Mouse (Mus musculus): ENCODE measurements at regions not wholly inside any gene's neighbourhood (a gene's known extent, or its start where the extent isn't known, plus 50 kb on each side); places are given as distances from the start of the nearest gene placed in this dataset.
A peak's percentile ranks its signal among the peaks of the same experiment; 100 is the strongest.

DNA sequence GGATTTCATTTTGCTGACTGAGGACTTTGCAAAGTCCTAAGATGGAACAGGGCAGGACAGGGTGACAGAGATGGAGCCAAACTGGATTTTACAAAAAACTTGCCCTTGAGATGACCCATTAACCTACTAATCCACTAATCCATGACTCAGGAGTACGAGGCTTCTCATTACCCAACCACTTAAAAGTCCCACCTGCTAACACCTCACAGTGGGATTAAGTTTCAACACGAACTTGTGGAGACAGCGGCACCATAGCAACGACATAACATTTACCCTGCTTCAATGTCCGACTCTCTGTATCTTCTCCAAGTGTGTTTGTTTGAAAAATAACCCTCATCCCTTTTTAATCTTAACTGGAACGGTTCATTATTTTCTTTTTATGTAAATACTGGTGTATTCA is 91.5 kb upstream of the Fam241a start:
- Histone ChIP-seq H3K4me1 (no peaks in the 10 kb centered on the region), H3K4me3 (no peak overlapping the region), H3K27me3 (ENCODE audit: low read depth, poor library complexity, severe bottlenecking) (peaks cover 5% of the 10 kb centered on the region; the same call in 1 of the 2 replicates), H3K36me3 (no peaks in the 10 kb centered on the region), H3K27ac (replicated peaks) (no peak overlapping the region), H3K9me3 (replicated peaks) (no peaks in the 10 kb centered on the region)
- 55% methylated on average over 6 of the region's 6 CpGs for WGBS
- no peak for DNase-seq (ENCODE audit: low spot score)

DNA sequence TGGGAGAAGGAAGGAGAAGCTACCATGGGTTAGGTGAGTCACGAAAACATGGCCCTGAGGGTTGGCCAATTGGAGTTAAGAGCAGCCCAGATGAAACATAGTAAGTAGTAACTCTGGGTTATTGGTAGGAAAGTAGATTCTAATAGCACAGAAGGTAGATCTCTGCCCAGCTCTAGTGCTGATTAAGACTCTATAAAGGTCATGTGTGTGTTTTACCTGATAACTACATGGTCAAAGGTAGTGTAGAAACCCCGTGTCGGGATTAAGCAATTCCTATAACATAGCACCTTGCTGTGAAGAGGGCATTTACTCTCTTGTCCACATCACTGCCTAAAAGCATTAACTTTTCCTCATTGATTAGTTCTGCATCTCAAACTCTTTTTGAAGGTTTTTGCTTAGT is 89.0 kb upstream of the Fam241a start:
- WGBS: 73% methylated on average over 3 of the region's 3 CpGs
- no peak overlapping the region for H3K27ac ChIP-seq (replicated peaks)
- H3K4me3 ChIP-seq: no peak overlapping the region

GRCm38 (mm10) chr3:127977240-127977639 is 81.1 kb upstream of the Fam241a start:
- WGBS: 80% methylated on average over 6 of the region's 6 CpGs

More for the DNA sequence above, 89.0 kb upstream of the Fam241a start:
- no peaks in the 10 kb centered on the region for H3K4me1 ChIP-seq
- H3K9me3 ChIP-seq (replicated peaks): no peaks in the 10 kb centered on the region
- DNase-seq (ENCODE audit: low spot score): no peak
- H3K27me3 ChIP-seq (ENCODE audit: low read depth, poor library complexity, severe bottlenecking): peaks cover 5% of the 10 kb centered on the region; the same call in 1 of the 2 replicates
- H3K36me3 ChIP-seq: no peaks in the 10 kb centered on the region

DNA sequence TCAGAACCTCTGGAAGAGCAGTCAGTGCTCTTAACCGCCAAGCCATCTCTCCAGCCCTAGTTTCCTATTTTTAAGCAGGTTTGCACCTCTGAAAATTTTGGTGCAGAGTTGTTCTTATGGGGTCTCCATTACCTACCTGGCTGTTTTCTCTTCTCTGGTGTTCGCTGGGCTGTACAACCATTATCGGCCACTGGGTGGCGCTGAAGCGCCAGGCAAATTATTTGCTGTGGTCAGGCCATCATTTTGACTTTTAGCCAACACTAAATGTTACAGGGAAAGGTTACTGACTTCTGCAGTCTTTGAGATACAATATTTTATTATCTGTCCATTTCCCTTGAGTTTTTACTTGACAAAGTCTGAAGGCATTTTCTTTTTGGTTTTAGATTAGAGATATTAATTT is 74.8 kb upstream of the Fam241a start:
- DNase-seq (ENCODE audit: low spot score): peak; percentile 70
- Histone ChIP-seq H3K9me3 (replicated peaks) (no peaks in the 10 kb centered on the region), H3K27me3 (ENCODE audit: low read depth, poor library complexity, severe bottlenecking) (no peaks in the 10 kb centered on the region), H3K4me3 (no peak overlapping the region), H3K4me1 (no peaks in the 10 kb centered on the region), H3K27ac (replicated peaks) (no peak overlapping the region), H3K36me3 (no peaks in the 10 kb centered on the region)
- 5% methylated on average over 5 of the region's 5 CpGs for WGBS

More at GRCm38 (mm10) chr3:127977240-127977639, 81.1 kb upstream of the Fam241a start:
- no peak for DNase-seq (ENCODE audit: low spot score)
- H3K27me3 ChIP-seq (ENCODE audit: low read depth, poor library complexity, severe bottlenecking): no peaks in the 10 kb centered on the region
- H3K4me1 ChIP-seq: no peaks in the 10 kb centered on the region
- H3K27ac ChIP-seq (replicated peaks): no peak overlapping the region
- H3K36me3 ChIP-seq: no peaks in the 10 kb centered on the region
- no peaks in the 10 kb centered on the region for H3K9me3 ChIP-seq (replicated peaks)
- no peak overlapping the region for H3K4me3 ChIP-seq

DNA sequence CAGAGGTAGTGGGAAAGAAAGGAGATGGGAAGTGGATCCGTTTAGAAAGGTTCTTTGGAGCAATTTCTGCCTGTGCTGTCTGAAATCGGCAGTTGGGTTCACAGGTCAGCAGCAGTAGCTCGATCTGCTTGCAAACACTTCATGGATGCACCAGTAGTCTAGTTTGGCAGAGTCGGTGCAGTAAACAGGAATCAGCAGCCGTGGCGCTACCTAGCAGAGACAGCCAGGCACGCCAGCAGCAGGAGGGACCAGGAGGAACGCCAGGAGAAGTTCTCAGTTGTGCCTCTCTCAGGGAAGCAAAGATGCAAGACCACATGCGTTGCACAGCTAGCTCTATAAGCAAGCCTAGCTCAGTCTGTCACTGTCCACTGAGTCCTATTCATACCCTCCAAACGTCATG is 71.0 kb upstream of the Fam241a start:
- Histone ChIP-seq H3K4me3 (no peak overlapping the region), H3K27me3 (ENCODE audit: low read depth, poor library complexity, severe bottlenecking) (no peaks in the 10 kb centered on the region), H3K36me3 (no peaks in the 10 kb centered on the region), H3K27ac (replicated peaks) (no peak overlapping the region), H3K4me1 (no peaks in the 10 kb centered on the region), H3K9me3 (replicated peaks) (no peaks in the 10 kb centered on the region)
- no peak for DNase-seq (ENCODE audit: low spot score)
- WGBS: 73% methylated on average over 10 of the region's 10 CpGs

GRCm38 (mm10) chr3:127966214-127966613 is 70.1 kb upstream of the Fam241a start:
- Histone ChIP-seq H3K27ac (replicated peaks) (no peak overlapping the region), H3K27me3 (ENCODE audit: low read depth, poor library complexity, severe bottlenecking) (no peaks in the 10 kb centered on the region), H3K36me3 (no peaks in the 10 kb centered on the region), H3K4me1 (no peaks in the 10 kb centered on the region), H3K4me3 (no peak overlapping the region), H3K9me3 (replicated peaks) (no peaks in the 10 kb centered on the region)
- 90% methylated on average over 4 of the region's 4 CpGs for WGBS
- DNase-seq (ENCODE audit: low spot score): no peak

- Histone ChIP-seq H3K36me3 (no peaks in the 10 kb centered on the region), H3K4me3 (no peak overlapping the region), H3K27ac (replicated peaks) (no peak overlapping the region), H3K27me3 (ENCODE audit: low read depth, poor library complexity, severe bottlenecking) (0 out of 2 replicates have a peak, but pooled peaks cover 7% of the 10 kb centered on the region), H3K4me1 (peaks cover 11% of the 10 kb centered on the region), H3K9me3 (replicated peaks) (no peaks in the 10 kb centered on the region)
- WGBS: 19% methylated on average over 13 of the region's 13 CpGs
- no peak for DNase-seq (ENCODE audit: low spot score)
Measured at GRCm38 (mm10) chr3:127958919-127959684, 63.0 kb upstream of the Fam241a start.

- no peak overlapping the region for H3K4me3 ChIP-seq
- H3K9me3 ChIP-seq (replicated peaks): no peaks in the 10 kb centered on the region
- 92% methylated on average over 4 of the region's 4 CpGs for WGBS
- no peaks in the 10 kb centered on the region for H3K36me3 ChIP-seq
- H3K27ac ChIP-seq (replicated peaks): no peak overlapping the region
- H3K4me1 ChIP-seq: peaks cover 11% of the 10 kb centered on the region
- no peak for DNase-seq (ENCODE audit: low spot score)
- 0 out of 2 replicates have a peak, but pooled peaks cover 4% of the 10 kb centered on the region for H3K27me3 ChIP-seq (ENCODE audit: low read depth, poor library complexity, severe bottlenecking)
Measured at GRCm38 (mm10) chr3:127954856-127955255, 58.7 kb upstream of the Fam241a start.

DNA sequence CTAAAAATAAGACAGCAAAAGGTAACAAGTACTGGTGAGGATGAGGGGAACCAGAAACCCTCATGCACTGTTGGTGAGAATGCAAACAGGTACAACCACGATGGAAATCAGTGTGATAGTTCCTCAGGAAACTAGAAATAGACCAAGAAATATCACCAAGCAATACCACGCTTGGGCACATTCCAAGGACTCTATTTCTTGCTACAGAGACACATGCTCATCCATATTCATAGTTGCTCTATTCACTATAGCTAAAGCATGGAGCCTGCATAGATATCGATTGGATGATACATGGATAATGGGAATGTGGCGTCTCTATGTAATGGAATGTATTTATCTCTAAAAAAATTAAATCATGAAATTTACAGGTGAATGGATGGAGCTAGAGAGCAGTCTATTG is 57.5 kb upstream of the Fam241a start:
- no peak overlapping the region for H3K27ac ChIP-seq (replicated peaks)
- H3K4me3 ChIP-seq: no peak overlapping the region
- H3K9me3 ChIP-seq (replicated peaks): no peaks in the 10 kb centered on the region
- no peaks in the 10 kb centered on the region for H3K4me1 ChIP-seq
- 0 out of 2 replicates have a peak, but pooled peaks cover 7% of the 10 kb centered on the region for H3K27me3 ChIP-seq (ENCODE audit: low read depth, poor library complexity, severe bottlenecking)
- DNase-seq (ENCODE audit: low spot score): no peak
- 88% methylated on average over 4 of the region's 4 CpGs for WGBS
- H3K36me3 ChIP-seq: no peaks in the 10 kb centered on the region

GRCm38 (mm10) chr3:127948898-127949620 is 52.9 kb upstream of the Fam241a start:
- peak; percentile 26 for DNase-seq (ENCODE audit: low spot score)
- WGBS: 51% methylated on average over 6 of the region's 6 CpGs

GRCm38 (mm10) chr3:127948326-127948725 is 52.2 kb upstream of the Fam241a start:
- Histone ChIP-seq H3K9me3 (replicated peaks) (no peaks in the 10 kb centered on the region), H3K4me3 (no peak overlapping the region), H3K27me3 (ENCODE audit: low read depth, poor library complexity, severe bottlenecking) (0 out of 2 replicates have a peak, but pooled peaks cover 7% of the 10 kb centered on the region), H3K36me3 (no peaks in the 10 kb centered on the region), H3K27ac (replicated peaks) (no peak overlapping the region), H3K4me1 (no peaks in the 10 kb centered on the region)
- 88% methylated on average over 5 of the region's 5 CpGs for WGBS
- DNase-seq (ENCODE audit: low spot score): no peak

More at GRCm38 (mm10) chr3:127948898-127949620, 52.9 kb upstream of the Fam241a start:
- Histone ChIP-seq H3K36me3 (no peaks in the 10 kb centered on the region), H3K4me3 (no peak overlapping the region), H3K27ac (replicated peaks) (no peak overlapping the region), H3K4me1 (no peaks in the 10 kb centered on the region), H3K9me3 (replicated peaks) (no peaks in the 10 kb centered on the region), H3K27me3 (ENCODE audit: low read depth, poor library complexity, severe bottlenecking) (0 out of 2 replicates have a peak, but pooled peaks cover 7% of the 10 kb centered on the region)

Data from midbrain, embryonic 10.5 days (tissue).